Mouse (Mus musculus) common myeloid progenitor, adult 5-6 weeks (primary cell): ENCODE results near the gene Lamp1. TPM values are rescaled to one million over a fixed set of nuclear protein-coding genes. Genes with fewer than 3 reads are reported as not detected.

Experiments used
- ATAC-seq: replicated peaks from 2 replicates; pipeline ENCODE4 v1.8.0; 2016; ENCODE audit warnings: low read depth, mild to moderate bottlenecking, moderate TSS enrichment, inconsistent platforms; ENCODE audit not compliant: poor library complexity, severe bottlenecking
- total RNA-seq: library from RNA; stranded (forward); fragments of 200-1000, 187-1606 nt; gene quantifications from 2 replicates; pipeline ENCODE4 v1.2.3, GENCODE M21; 2017

Lamp1 gene
- total RNA-seq: 149 and 164 TPM in 2 replicates

- ATAC-seq: peak; percentile 74
Observed at GRCm38 (mm10) chr8:13158718-13159376, at the start of gene Lamp1. Gene Lamp1, plus strand, starts transcription at chr8:13159161.

- no peak for ATAC-seq
Observed at GRCm38 (mm10) chr8:13109416-13109960, 49.5 kb upstream of the Lamp1 start.

GRCm38 (mm10) chr8:13111917-13112316 is 47.0 kb upstream of the Lamp1 start:
- ATAC-seq: no peak

GRCm38 (mm10) chr8:13113232-13113631 is 45.7 kb upstream of the Lamp1 start:
- ATAC-seq: no peak

GRCm38 (mm10) chr8:13117096-13117495 is 41.9 kb upstream of the Lamp1 start:
- ATAC-seq: no peak

- no peak for ATAC-seq
Observed at GRCm38 (mm10) chr8:13118516-13118915, 40.4 kb upstream of the Lamp1 start.

GRCm38 (mm10) chr8:13120882-13121665 is 37.9 kb upstream of the Lamp1 start:
- ATAC-seq: peak; percentile 57

GRCm38 (mm10) chr8:13122887-13123421 is 36.0 kb upstream of the Lamp1 start:
- peak; percentile 62 for ATAC-seq

GRCm38 (mm10) chr8:13124897-13125296 is 34.1 kb upstream of the Lamp1 start:
- no peak for ATAC-seq

- peak; percentile 87 for ATAC-seq
Observed at GRCm38 (mm10) chr8:13132220-13132619, 26.7 kb upstream of the Lamp1 start.

- no peak for ATAC-seq
Observed at GRCm38 (mm10) chr8:13139641-13140182, 19.2 kb upstream of the Lamp1 start.

GRCm38 (mm10) chr8:13141681-13142080 is 17.3 kb upstream of the Lamp1 start:
- ATAC-seq: no peak

GRCm38 (mm10) chr8:13148476-13148875 is 10.5 kb upstream of the Lamp1 start:
- ATAC-seq: no peak

- ATAC-seq: no peak
Observed at GRCm38 (mm10) chr8:13149287-13149686, 9.7 kb upstream of the Lamp1 start.

- no peak for ATAC-seq
Observed at GRCm38 (mm10) chr8:13149866-13150265, 9.1 kb upstream of the Lamp1 start.

GRCm38 (mm10) chr8:13150929-13151328 is 8.0 kb upstream of the Lamp1 start:
- no peak for ATAC-seq

- no peak for ATAC-seq
Observed at GRCm38 (mm10) chr8:13154099-13154498, 4.9 kb upstream of the Lamp1 start.

GRCm38 (mm10) chr8:13155358-13155757 is 3.6 kb upstream of the Lamp1 start:
- ATAC-seq: peak; percentile 21; the same call in 1 of the 2 replicates

- ATAC-seq: no peak
Observed at GRCm38 (mm10) chr8:13156327-13157097, 2.4 kb upstream of the Lamp1 start.

GRCm38 (mm10) chr8:13159377-13159881 is 468 bp downstream of the Lamp1 start:
- ATAC-seq: no peak
